Mouse (Mus musculus): Measurements from ENCODE around the gene Slc38a5. TPM values are rescaled to one million over a fixed set of nuclear protein-coding genes. Genes with fewer than 3 reads are reported as not detected.
"Not testable (repeated sequence)": the region's sequence is repeated elsewhere in the genome, so short reads cannot be mapped to it uniquely, and the experiment has no call there.

Gene Slc38a5
- polyA plus RNA-seq, 1 experiment from 2014 or later, result 3.5 TPM

DNA sequence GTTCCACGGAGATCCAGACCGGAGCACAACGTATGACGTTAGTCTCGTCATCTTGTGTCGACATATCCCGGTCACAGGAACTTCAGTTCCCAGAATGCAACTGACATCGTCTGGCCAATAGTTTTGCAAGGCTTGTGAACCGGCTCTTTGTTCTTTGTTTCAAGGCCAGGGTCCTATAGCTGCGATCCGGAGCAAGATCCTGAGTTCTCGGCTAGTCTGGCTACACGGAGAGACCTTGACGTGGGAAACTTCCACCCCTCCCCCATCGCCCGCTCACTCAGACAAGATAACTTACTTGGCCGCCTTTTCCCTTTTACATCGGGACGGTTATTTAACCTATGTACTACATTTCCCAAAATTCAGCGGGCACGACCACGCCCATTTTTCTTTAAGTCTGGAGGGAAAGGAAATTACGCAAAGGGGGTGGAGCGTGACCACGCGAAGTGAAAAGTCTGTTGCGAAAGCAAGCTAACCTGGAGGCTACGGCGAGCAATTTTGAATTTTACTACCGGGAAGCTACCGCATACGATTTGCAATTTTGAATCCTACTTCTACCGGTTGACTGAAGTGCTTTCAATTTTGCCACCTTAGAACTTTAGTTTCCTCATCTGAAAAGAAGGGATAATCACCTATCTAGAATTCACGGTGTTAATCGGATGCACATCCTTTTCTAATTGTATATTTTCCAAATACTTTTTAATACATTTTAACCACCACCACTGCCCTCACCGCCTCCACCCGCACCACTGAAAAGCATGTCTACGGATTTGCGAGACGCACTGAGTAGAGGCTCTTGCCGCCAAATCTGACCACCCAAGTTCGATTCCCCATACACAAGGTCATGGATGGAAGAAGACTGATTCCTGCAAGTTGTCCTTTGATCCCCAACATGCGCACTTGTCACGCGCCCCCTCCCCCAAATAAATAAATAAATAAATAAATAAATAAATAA is 18.3 kb upstream of the Slc38a5 start, which contains the start of gene Ftsj1:
Ftsj1 (minus strand) TSS at position 73 of the 952 bp plus-strand sequence.
- Histone ChIP-seq H3K36me3 (peaks cover 9% of the 10 kb centered on the region; the same call in 1 of the 2 replicates), H3K27ac (peak within 1 kb of the TSS; percentile 92), H3K27me3 (ENCODE audit: low read depth, poor library complexity, severe bottlenecking) (no peaks in the 10 kb centered on the region), H3K4me3 (peak within 1 kb of the TSS; percentile 64), H3K9me3 (replicated peaks) (no peaks in the 10 kb centered on the region), H3K4me1 (no peaks in the 10 kb centered on the region; the same call in 1 of the 2 replicates)
- peak; percentile 74 for DNase-seq (ENCODE audit: low spot score)
- 9% methylated on average over 45 of the region's 45 CpGs for WGBS

DNA sequence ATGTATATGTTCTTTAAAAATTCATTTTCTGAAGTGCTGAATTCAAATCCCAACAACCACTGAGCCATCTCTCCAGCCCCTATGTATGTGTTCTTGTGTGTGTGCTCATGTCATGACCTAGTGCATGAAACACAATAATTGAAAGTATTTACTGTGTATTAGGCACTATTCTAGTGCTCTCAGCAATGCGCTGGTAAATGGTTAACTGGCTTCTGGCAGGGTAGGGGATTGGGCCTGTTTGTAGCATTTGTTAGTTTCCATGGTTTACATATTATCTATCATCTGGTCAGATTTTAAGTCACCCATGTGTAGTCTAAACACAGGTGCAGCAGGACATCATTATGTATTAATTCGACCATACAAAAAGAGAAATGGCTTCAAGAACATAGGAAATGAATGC is 17.2 kb upstream of the Slc38a5 start:
- Histone ChIP-seq H3K4me3 (no peak overlapping the region), H3K9me3 (replicated peaks) (no peaks in the 10 kb centered on the region), H3K27ac (no peak overlapping the region)

GRCm38 (mm10) chrX:8255807-8256206 is 15.1 kb upstream of the Slc38a5 start:
- H3K4me1 ChIP-seq, result no peaks in the 10 kb centered on the region; the same call in 1 of the 2 replicates
- no peak overlapping the region for H3K27ac ChIP-seq
- H3K27me3 ChIP-seq (ENCODE audit: low read depth, poor library complexity, severe bottlenecking), result no peaks in the 10 kb centered on the region
- 32% methylated on average over 5 of the region's 6 CpGs for WGBS
- no peak overlapping the region for H3K4me3 ChIP-seq
- H3K36me3 ChIP-seq, result no peaks in the 10 kb centered on the region
- H3K9me3 ChIP-seq (replicated peaks), result no peaks in the 10 kb centered on the region
- DNase-seq (ENCODE audit: low spot score), result no peak

More for the DNA sequence above, 17.2 kb upstream of the Slc38a5 start:
- Histone ChIP-seq H3K4me1 (no peaks in the 10 kb centered on the region; the same call in 1 of the 2 replicates), H3K36me3 (peaks cover 9% of the 10 kb centered on the region; the same call in 1 of the 2 replicates), H3K27me3 (ENCODE audit: low read depth, poor library complexity, severe bottlenecking) (no peaks in the 10 kb centered on the region)
- no peak for DNase-seq (ENCODE audit: low spot score)
- WGBS, result 93% methylated on average over 2 of the region's 2 CpGs

GRCm38 (mm10) chrX:8259478-8259877 is 11.5 kb upstream of the Slc38a5 start:
- DNase-seq (ENCODE audit: low spot score), result no peak
- Histone ChIP-seq H3K36me3 (no peaks in the 10 kb centered on the region), H3K27me3 (ENCODE audit: low read depth, poor library complexity, severe bottlenecking) (no peaks in the 10 kb centered on the region), H3K27ac (no peak overlapping the region), H3K9me3 (replicated peaks) (no peaks in the 10 kb centered on the region), H3K4me3 (no peak overlapping the region), H3K4me1 (no peaks in the 10 kb centered on the region)
- 86% methylated on average over 12 of the region's 12 CpGs for WGBS

DNA sequence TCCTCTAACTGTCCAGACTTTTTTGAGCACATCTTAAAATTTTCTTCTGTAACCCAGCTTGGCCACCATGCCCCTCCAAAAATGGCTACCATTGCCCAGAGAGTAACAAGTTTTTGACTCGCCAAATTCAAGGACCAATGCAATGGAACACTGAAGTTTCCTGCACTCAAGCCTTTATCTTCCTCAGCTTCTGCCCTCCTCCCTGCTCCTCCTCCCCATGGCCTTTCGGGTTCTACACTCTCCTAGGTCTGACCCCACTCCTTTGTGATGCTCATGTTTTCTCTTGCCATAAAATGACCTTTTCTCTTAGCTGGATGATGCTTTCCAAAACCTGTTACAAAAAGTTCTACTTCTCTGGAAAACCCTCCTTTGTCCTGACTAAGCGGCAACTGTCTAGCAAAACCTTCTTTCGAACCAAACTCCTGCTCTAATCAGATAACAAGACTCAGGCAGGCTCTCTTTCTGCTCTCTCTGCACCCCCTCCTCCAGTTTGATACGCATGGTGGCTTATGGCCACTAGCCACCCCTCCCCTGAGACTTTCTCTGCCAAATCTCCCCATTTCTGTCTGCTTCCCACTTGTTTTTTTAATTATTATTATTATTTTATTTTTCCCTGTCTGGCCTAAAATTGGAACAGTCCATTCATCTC is 7.7 kb upstream of the Slc38a5 start:
- Histone ChIP-seq H3K9me3 (replicated peaks) (no peaks in the 10 kb centered on the region), H3K27ac (no peak overlapping the region), H3K4me1 (no peaks in the 10 kb centered on the region), H3K4me3 (no peak overlapping the region), H3K36me3 (no peaks in the 10 kb centered on the region), H3K27me3 (ENCODE audit: low read depth, poor library complexity, severe bottlenecking) (no peaks in the 10 kb centered on the region)
- DNase-seq (ENCODE audit: low spot score), result no peak
- WGBS, result 83% methylated on average over 5 of the region's 5 CpGs

- no peak overlapping the region for H3K27ac ChIP-seq
- no peaks in the 10 kb centered on the region for H3K9me3 ChIP-seq (replicated peaks)
- no peaks in the 10 kb centered on the region for H3K4me1 ChIP-seq
- no peaks in the 10 kb centered on the region for H3K36me3 ChIP-seq
- DNase-seq (ENCODE audit: low spot score), result no peak
- 80% methylated on average over 3 of the region's 3 CpGs for WGBS
- no peak overlapping the region for H3K4me3 ChIP-seq
- no peaks in the 10 kb centered on the region for H3K27me3 ChIP-seq (ENCODE audit: low read depth, poor library complexity, severe bottlenecking)
These were observed 6.7 kb upstream of the Slc38a5 start for GRCm38 (mm10) chrX:8264222-8264621.

GRCm38 (mm10) chrX:8272000-8272399 is 1.1 kb downstream of the Slc38a5 start:
- H3K36me3 ChIP-seq, result no peaks in the 10 kb centered on the region
- peaks cover 26% of the 10 kb centered on the region for H3K27me3 ChIP-seq (ENCODE audit: low read depth, poor library complexity, severe bottlenecking)
- H3K9me3 ChIP-seq (replicated peaks), result no peaks in the 10 kb centered on the region
- no peak overlapping the region for H3K27ac ChIP-seq
- H3K4me3 ChIP-seq, result no peak overlapping the region
- DNase-seq (ENCODE audit: low spot score), result no peak
- WGBS, result 22% methylated on average over 10 of the region's 10 CpGs
- no peaks in the 10 kb centered on the region for H3K4me1 ChIP-seq

GRCm38 (mm10) chrX:8274056-8274455 is 3.1 kb downstream of the Slc38a5 start:
- Histone ChIP-seq H3K27ac (no peak overlapping the region), H3K4me3 (no peak overlapping the region), H3K36me3 (no peaks in the 10 kb centered on the region), H3K9me3 (replicated peaks) (no peaks in the 10 kb centered on the region), H3K4me1 (no peaks in the 10 kb centered on the region), H3K27me3 (ENCODE audit: low read depth, poor library complexity, severe bottlenecking) (peaks cover 26% of the 10 kb centered on the region)
- 90% methylated on average over 5 of the region's 5 CpGs for WGBS
- DNase-seq (ENCODE audit: low spot score), result no peak

- WGBS, result 88% methylated on average over 5 of the region's 5 CpGs
- DNase-seq (ENCODE audit: low spot score), result no peak
- no peaks in the 10 kb centered on the region for H3K9me3 ChIP-seq (replicated peaks)
- H3K36me3 ChIP-seq, result no peaks in the 10 kb centered on the region
- H3K4me1 ChIP-seq, result no peaks in the 10 kb centered on the region
- H3K27me3 ChIP-seq (ENCODE audit: low read depth, poor library complexity, severe bottlenecking), result no peaks in the 10 kb centered on the region
- no peak overlapping the region for H3K4me3 ChIP-seq
- no peak overlapping the region for H3K27ac ChIP-seq
These were observed 17.7 kb downstream of the Slc38a5 start for GRCm38 (mm10) chrX:8288621-8289020.

GRCm38 (mm10) chrX:8309302-8309701 is 38.4 kb downstream of the Slc38a5 start:
- WGBS, result 32% methylated on average over 1 of the region's 1 CpGs
- Histone ChIP-seq H3K36me3 (no peaks in the 10 kb centered on the region), H3K4me1 (no peaks in the 10 kb centered on the region), H3K4me3 (no peak overlapping the region), H3K27me3 (ENCODE audit: low read depth, poor library complexity, severe bottlenecking) (no peaks in the 10 kb centered on the region), H3K27ac (no peak overlapping the region), H3K9me3 (replicated peaks) (no peaks in the 10 kb centered on the region)
- no peak for DNase-seq (ENCODE audit: low spot score)

- H3K36me3 ChIP-seq; H3K9me3 ChIP-seq (replicated peaks); H3K27ac ChIP-seq; H3K4me1 ChIP-seq; H3K27me3 ChIP-seq (ENCODE audit: low read depth, poor library complexity, severe bottlenecking); H3K4me3 ChIP-seq: not testable (repeated sequence)
- WGBS, result 7% methylated on average over 7 of the region's 7 CpGs
- DNase-seq (ENCODE audit: low spot score), result peak; percentile 49
These were observed 44.0 kb downstream of the Slc38a5 start for GRCm38 (mm10) chrX:8314905-8315304.

GRCm38 (mm10) chrX:8327124-8327523 is 56.2 kb downstream of the Slc38a5 start, which contains the start of gene Ssxb10:
TSS of gene Ssxb10 (plus strand) at chrX:8327424.
- Histone ChIP-seq H3K27ac (no peak within 1 kb of the TSS), H3K4me1 (no peaks in the 10 kb centered on the region), H3K4me3 (no peak within 1 kb of the TSS), H3K27me3 (ENCODE audit: low read depth, poor library complexity, severe bottlenecking) (no peaks in the 10 kb centered on the region), H3K9me3 (replicated peaks) (peaks cover 3% of the 10 kb centered on the region; the same call in 1 of the 2 replicates), H3K36me3 (no peaks in the 10 kb centered on the region)
- 66% methylated on average over 2 of the region's 2 CpGs for WGBS
- DNase-seq (ENCODE audit: low spot score), result no peak

Data from limb, embryonic 10.5 days (tissue).